Comparison of ENCODE assay signal across 23 mouse cellular contexts in genomic region chr3:69055871-69056270, GRCm38 (mm10).
"Had no signal": no experiment of that assay in that cellular context is flagged by ENCODE, and none has a peak within 500 bp of the region (broad histone marks: within the 10 kb centered on the region; RNA-seq: fewer than 3 reads in every experiment).

No protein-coding gene starts in this region.

- DNase-seq: kidney, adult 8-10 months; kidney, postnatal 10 days; kidney, postnatal 36 days; layer of hippocampus, postnatal 36 days; lung, adult 18-20 months; lung, postnatal 10 days; lung, postnatal 36 days; right cerebral cortex, adult 18-20 months; right cerebral cortex, postnatal 14 days; right cerebral cortex, postnatal 4 days; thymus, adult 2 months; thymus, postnatal 14 days; thymus, postnatal 4 days had no signal

- H3K4me3 ChIP-seq: kidney, embryonic 15.5 days; left cerebral cortex, adult 2 months; lung, embryonic 15.5 days; megakaryocyte, embryonic 14.5 days; midbrain, embryonic 10.5 days; midbrain, embryonic 13.5 days; myocyte; neural tube, embryonic 13.5 days had no signal

- ATAC-seq: midbrain, embryonic 13.5 days; midbrain, embryonic 16.5 days had no signal

- H3K27ac ChIP-seq: kidney, embryonic 15.5 days; left cerebral cortex, adult 2 months; lung, embryonic 15.5 days; midbrain, embryonic 10.5 days; midbrain, embryonic 13.5 days; neural tube, embryonic 13.5 days; stomach, postnatal 0 days had no signal

- H3K27me3 ChIP-seq: kidney, embryonic 15.5 days; lung, embryonic 15.5 days; midbrain, embryonic 13.5 days; neural tube, embryonic 13.5 days had no signal

- H3K9ac ChIP-seq: kidney, embryonic 15.5 days; lung, embryonic 15.5 days; midbrain, embryonic 13.5 days; neural tube, embryonic 13.5 days had no signal

- H3K4me2 ChIP-seq: kidney, embryonic 15.5 days; lung, embryonic 15.5 days; midbrain, embryonic 13.5 days; neural tube, embryonic 13.5 days had no signal

- H3K9me3 ChIP-seq: kidney, embryonic 15.5 days; lung, embryonic 15.5 days; midbrain, embryonic 10.5 days; midbrain, embryonic 13.5 days; neural tube, embryonic 13.5 days had no signal

- H3K36me3 ChIP-seq: kidney, embryonic 15.5 days; lung, embryonic 15.5 days; midbrain, embryonic 10.5 days; midbrain, embryonic 13.5 days; neural tube, embryonic 13.5 days had no signal

- H3K4me1 ChIP-seq: kidney, embryonic 15.5 days; lung, embryonic 15.5 days; midbrain, embryonic 10.5 days; midbrain, embryonic 13.5 days; neural tube, embryonic 13.5 days had no signal
